Mouse (Mus musculus) hindbrain, embryonic 11.5 days (tissue): Measurements from ENCODE around the gene Tra2a. TPM values are rescaled to one million over a fixed set of nuclear protein-coding genes. Genes with fewer than 3 reads are reported as not detected.

ENCODE experiments used
- ATAC-seq: fragments of 200-750 bp; cut with Nextera tagmentation; 2 replicates; pipeline ENCODE4 v1.8.0; 2017; ENCODE audit warnings: mild to moderate bottlenecking, moderate TSS enrichment, moderate library complexity; ENCODE audit not compliant: low FRiP score
- DNase-seq: peaks from one replicate; pipeline ENCODE4 v3.0.0-alpha.2; 2015; ENCODE audit warnings: low spot score
- H3K27ac ChIP-seq: fragments of 300-500 bp; sonication (generic); 2 replicates; pipeline ENCODE4 v1.5.1; 2014; ENCODE audit warnings: mild to moderate bottlenecking, low read depth, low read length
- H3K27me3 ChIP-seq: fragments of 300-500 bp; sonication (generic); 2 replicates; pipeline ENCODE4 v1.6.1; 2014; ENCODE audit warnings: mild to moderate bottlenecking, low read length, moderate library complexity, mixed read lengths; ENCODE audit not compliant: control insufficient read depth, insufficient read depth
- H3K36me3 ChIP-seq: fragments of 300-500 bp; sonication (generic); 2 replicates; pipeline ENCODE4 v1.6.1; 2014; ENCODE audit warnings: mild to moderate bottlenecking, low read length, moderate library complexity, mixed read lengths; ENCODE audit not compliant: control insufficient read depth, insufficient read depth
- H3K4me1 ChIP-seq: fragments of 300-500 bp; sonication (generic); replicated peaks from 2 replicates; pipeline ENCODE4 v1.6.1; 2014; ENCODE audit warnings: low read length, mixed read lengths; ENCODE audit not compliant: control insufficient read depth, insufficient read depth
- H3K4me2 ChIP-seq: fragments of 300-500 bp; sonication (generic); replicated peaks from 2 replicates; pipeline ENCODE4 v1.6.1; 2014; ENCODE audit warnings: mild to moderate bottlenecking, low read depth, low read length
- H3K4me3 ChIP-seq: fragments of 300-500 bp; sonication (generic); 2 replicates; pipeline ENCODE4 v1.5.1; 2014; ENCODE audit warnings: low read depth, low read length
- H3K9ac ChIP-seq: fragments of 300-500 bp; sonication (generic); 2 replicates; pipeline ENCODE4 v1.6.1; 2014; ENCODE audit warnings: low read depth, low read length
- H3K9me3 ChIP-seq: fragments of 300-500 bp; sonication (generic); 2 replicates; pipeline ENCODE4 v1.6.1; 2016; ENCODE audit warnings: low read length; ENCODE audit not compliant: control insufficient read depth
- WGBS: fragments of 180-500 bp; shearing (Covaris S2); extraction: QIAGEN DNeasy Blood & Tissue Kit; methylation state at CpG from one replicate; pipeline ENCODE4 v1.1.7; 2014; 5-methylcytosine and 5-hydroxymethylcytosine counted together
- polyA plus RNA-seq: library from polyadenylated mRNA; unstranded; fragments of >200 nt; fragmentation: Nextera tagmentation; extraction: Ambion mirVana; gene quantifications from 2 replicates; pipeline ENCODE4 v1.2.1, GENCODE M21; 2014

Gene Tra2a
- polyA plus RNA-seq, 1 experiment from 2014 or later: 82.9 TPM

DNA sequence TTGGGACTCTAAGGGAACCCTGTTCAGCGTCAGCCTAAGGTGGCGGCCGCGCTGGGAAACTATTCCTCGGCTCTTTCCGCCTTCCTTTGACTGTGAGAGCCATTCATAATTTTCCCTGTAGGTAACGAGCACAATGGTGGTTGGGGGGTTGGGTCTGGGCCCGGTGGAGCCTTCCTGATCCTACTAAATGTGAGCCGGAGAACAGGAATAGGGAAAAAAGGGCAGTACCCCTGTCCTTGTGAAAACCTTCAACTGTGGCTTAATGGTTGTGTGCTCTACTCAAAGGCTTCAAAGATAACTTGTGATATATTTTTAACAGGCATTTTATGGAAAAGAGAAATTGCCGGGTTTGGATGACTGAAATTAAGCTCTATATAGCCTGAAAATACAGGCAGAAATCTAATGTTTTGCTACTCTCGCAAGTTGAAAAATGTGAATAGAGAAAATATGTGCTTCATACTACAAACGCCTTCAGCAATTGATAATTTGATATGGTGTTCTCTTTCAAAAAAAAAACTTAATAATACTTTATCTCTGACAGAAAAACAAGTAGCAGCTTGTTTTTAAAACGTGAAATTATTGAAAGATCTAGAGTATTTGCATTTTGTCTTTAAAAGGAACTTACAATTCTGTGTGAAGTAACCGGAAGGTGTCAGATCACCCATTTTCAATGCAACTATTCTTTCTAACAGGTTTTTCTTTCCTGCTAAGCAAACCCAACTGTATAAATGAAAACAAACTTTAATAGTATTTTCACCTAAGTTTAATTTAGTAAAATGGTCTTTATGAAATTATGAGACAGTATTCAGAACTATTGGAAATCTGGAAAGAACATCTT lies 47.9 kb downstream of the Tra2a start:
- no peaks in the 10 kb centered on the region for H3K27me3 ChIP-seq
- H3K9ac ChIP-seq: peak overlapping the region; percentile 98
- H3K9me3 ChIP-seq: no peaks in the 10 kb centered on the region
- H3K36me3 ChIP-seq: no peaks in the 10 kb centered on the region
- no peak for DNase-seq
- H3K27ac ChIP-seq: peak overlapping the region; percentile 99
- peak overlapping the region; percentile 99 for H3K4me3 ChIP-seq
- H3K4me1 ChIP-seq: peaks cover 4% of the 10 kb centered on the region; the same call in 1 of the 2 replicates
- WGBS: under 1% methylated on average over 14 of the region's 14 CpGs
- ATAC-seq: peak; percentile 28
- H3K4me2 ChIP-seq: peak overlapping the region; percentile 67

DNA sequence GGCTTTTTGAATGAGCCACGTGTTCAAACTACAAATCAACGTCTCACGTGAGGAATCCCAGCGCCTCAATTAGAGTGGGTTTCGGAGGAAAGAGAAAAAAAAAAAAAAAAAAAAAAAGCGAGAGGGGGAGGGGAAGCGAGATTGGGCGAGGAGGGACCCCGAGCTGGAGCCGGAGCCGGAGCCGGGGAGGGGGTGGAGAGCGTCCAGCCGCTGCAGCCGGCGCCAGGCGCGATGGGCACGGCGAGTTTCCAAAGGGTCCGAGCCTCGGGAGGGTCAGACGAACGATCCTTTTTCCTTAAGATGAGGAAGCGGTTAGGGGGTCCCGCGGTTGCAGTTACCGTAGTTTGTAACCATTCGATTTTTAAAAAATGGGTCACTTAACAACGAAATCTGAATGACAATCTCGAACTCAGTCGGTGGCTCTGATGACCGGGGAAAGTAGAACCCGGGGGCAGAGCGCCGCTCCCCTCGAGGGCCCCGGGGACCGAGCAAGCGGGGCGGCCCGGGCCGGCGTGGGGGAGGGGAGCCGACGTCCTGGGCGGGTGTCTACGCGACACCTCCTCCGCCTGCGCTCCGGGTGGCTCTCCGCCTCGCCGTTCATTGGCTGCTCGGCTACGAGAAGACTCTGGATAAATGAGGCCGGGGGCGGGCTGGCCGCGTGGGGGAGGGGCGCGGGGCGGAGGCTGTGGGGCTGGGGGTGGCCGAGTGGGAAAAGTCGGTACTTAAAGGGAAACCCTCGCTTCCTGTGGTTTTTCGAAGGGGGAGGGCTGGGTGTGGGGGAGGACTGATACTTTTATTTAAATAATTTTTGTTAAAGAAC lies 48.7 kb downstream of the Tra2a start, which contains the start of gene Igf2bp3:
Gene Igf2bp3 (minus strand): TSS at position 30 of the 820 bp plus-strand sequence.
- 1% methylated on average over 48 of the region's 68 CpGs for WGBS
- H3K4me2 ChIP-seq: peak within 1 kb of the TSS; percentile 67
- H3K27me3 ChIP-seq: no peaks in the 10 kb centered on the region
- no peaks in the 10 kb centered on the region for H3K9me3 ChIP-seq
- H3K4me1 ChIP-seq: peaks cover 10% of the 10 kb centered on the region; the same call in 1 of the 2 replicates
- ATAC-seq (peak; percentile 83), DNase-seq (peak; percentile 93)
- no peaks in the 10 kb centered on the region for H3K36me3 ChIP-seq
- peak within 1 kb of the TSS; percentile 99 for H3K4me3 ChIP-seq
- H3K9ac ChIP-seq: peak within 1 kb of the TSS; percentile 98
- peak within 1 kb of the TSS; percentile 99 for H3K27ac ChIP-seq

DNA sequence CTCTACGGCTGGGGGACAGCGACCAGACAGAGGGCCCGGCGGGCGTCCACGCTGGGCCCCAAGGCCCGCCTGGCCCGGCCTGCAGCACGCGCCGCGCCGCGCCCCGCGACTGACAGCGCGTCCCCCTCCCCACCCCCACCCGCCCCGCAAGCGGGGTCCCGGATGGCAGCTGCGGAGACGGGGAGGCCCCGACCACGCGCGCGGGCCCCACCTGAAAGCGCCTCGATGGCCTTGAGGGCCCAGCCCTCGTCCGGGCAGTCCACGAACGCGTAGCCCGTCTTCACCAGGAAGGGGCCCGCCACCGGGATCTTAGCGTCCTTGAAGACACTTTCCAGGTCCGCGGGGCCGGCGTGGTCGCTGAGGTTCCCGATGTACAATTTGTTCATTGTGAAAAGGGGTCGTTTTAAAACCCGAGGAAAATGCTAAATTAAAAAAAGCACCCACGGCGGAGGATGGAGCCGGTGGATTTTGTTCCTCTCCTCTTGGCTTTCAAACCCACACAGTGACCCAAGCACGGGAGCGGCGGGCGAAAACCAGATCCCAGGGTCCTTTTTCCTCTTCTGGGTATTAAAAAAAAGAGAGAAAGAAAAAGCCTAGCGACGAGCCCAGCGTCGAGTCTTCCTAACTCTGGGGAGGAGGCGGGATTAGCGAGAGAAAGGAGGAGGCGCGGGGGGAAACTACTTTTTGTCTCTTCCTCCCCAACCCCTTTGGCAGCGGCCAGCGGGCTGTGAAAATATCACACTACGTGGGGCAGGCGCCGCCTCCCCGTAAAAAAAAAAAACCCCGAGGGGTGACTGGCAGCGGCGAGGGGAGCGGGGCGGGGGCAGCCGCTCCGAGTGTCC lies 49.5 kb downstream of the Tra2a start:
- Histone ChIP-seq H3K4me3 (peak overlapping the region; percentile 99), H3K36me3 (no peaks in the 10 kb centered on the region), H3K27ac (peak overlapping the region; percentile 99), H3K9me3 (no peaks in the 10 kb centered on the region), H3K9ac (peak overlapping the region; percentile 98), H3K27me3 (no peaks in the 10 kb centered on the region), H3K4me1 (peaks cover 10% of the 10 kb centered on the region; the same call in 1 of the 2 replicates), H3K4me2 (peak overlapping the region; percentile 67)
- DNase-seq (peak; percentile 88), ATAC-seq (peak; percentile 3)
- WGBS: under 1% methylated on average over 64 of the region's 76 CpGs

DNA sequence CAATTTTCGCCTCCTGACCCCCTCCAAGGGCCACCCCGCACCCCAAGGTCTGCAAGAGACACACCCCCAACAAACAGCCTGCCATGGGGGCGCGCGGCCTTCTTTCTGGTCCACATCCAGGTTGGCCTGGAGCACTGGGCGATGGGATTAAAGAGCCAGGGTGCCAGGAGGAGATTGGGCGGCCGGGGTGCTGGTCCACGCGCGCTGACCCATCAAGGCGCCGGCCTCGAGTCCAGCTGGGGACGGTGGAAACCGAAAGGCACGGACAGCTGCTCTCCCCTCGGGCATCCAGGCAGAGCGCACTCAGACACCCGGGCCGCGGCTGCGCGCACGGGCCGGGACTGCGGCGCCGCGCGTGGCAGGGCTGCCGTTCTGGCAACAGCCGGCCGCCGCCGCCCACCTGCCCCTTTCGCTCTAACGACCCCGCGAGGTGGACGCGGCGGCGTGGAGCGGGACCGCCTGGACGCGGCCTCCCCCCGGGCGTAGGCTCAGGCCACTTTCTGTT lies 50.2 kb downstream of the Tra2a start:
- Histone ChIP-seq H3K9me3 (no peaks in the 10 kb centered on the region), H3K27me3 (no peaks in the 10 kb centered on the region), H3K4me2 (peak overlapping the region; percentile 67), H3K9ac (peak overlapping the region; percentile 98), H3K36me3 (no peaks in the 10 kb centered on the region), H3K4me1 (peaks cover 10% of the 10 kb centered on the region; the same call in 1 of the 2 replicates), H3K27ac (peak overlapping the region; percentile 99), H3K4me3 (peak overlapping the region; percentile 99)
- under 1% methylated on average over 39 of the region's 50 CpGs for WGBS
- DNase-seq (peak; percentile 65), ATAC-seq (no peak)

DNA sequence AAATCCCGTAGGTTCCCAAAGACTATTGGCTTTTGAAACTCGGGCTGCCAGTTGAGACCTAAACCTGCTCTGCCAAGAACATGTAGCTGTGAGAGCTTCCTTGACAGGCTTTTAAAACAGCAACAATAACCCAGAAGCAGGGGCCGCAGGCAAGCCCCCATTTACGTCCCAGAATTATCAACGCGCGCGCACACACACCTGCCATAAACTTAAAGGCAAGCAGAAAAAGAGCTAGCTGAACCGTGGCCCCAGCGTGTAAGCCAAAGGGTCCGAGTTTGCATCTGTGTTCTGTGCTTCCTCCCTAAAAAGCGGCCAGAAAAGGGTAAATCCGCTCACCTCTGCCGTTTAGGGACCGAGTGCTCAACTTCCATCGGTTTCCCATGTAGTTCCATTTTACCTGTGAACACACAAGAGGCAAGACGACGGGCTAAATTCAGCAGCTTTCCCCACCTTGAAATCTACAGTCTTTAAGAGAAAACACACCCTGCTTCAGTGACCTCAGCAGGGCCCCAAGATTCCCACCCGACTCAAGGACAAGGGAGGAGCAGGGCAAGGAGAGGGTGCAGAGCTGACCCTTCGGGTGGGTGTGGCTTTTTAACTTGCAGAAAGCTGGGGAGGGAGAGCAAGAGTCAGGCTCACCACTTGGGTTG lies 50.8 kb downstream of the Tra2a start:
- ATAC-seq: no peak
- Histone ChIP-seq H3K27me3 (no peaks in the 10 kb centered on the region), H3K9ac (peak overlapping the region; percentile 98), H3K4me3 (peak overlapping the region; percentile 99), H3K4me1 (peaks cover 10% of the 10 kb centered on the region; the same call in 1 of the 2 replicates), H3K9me3 (no peaks in the 10 kb centered on the region), H3K4me2 (peak overlapping the region; percentile 67), H3K36me3 (no peaks in the 10 kb centered on the region), H3K27ac (peak overlapping the region; percentile 99)
- DNase-seq: peak; percentile 42
- 4% methylated on average over 20 of the region's 20 CpGs for WGBS

DNA sequence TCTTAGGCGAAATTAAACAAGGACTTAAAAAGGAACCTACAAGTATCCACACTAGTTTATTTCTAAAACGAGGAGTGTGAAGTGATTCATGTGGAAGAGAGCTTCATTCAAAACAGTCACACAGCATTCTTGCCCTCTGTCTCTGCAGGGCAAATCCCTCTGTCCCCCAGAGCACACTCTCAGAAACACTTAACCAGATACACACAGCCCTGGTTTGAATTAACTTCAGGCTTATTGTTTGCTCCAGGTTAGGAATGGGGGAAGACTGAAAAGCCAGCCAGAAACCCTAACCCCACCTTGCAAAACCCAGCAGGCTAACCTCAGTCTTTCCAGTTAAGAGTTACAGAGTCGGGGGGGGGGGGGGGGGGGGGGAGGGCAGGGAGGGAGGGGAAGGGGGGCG lies 51.7 kb downstream of the Tra2a start:
- DNase-seq: no peak
- Histone ChIP-seq H3K4me3 (peak overlapping the region; percentile 99), H3K36me3 (no peaks in the 10 kb centered on the region), H3K27me3 (no peaks in the 10 kb centered on the region), H3K9ac (no peak overlapping the region), H3K4me1 (peaks cover 10% of the 10 kb centered on the region; the same call in 1 of the 2 replicates), H3K27ac (no peak overlapping the region), H3K4me2 (peak overlapping the region; percentile 67), H3K9me3 (no peaks in the 10 kb centered on the region)
- 14% methylated on average over 2 of the region's 4 CpGs for WGBS
- no peak for ATAC-seq

DNA sequence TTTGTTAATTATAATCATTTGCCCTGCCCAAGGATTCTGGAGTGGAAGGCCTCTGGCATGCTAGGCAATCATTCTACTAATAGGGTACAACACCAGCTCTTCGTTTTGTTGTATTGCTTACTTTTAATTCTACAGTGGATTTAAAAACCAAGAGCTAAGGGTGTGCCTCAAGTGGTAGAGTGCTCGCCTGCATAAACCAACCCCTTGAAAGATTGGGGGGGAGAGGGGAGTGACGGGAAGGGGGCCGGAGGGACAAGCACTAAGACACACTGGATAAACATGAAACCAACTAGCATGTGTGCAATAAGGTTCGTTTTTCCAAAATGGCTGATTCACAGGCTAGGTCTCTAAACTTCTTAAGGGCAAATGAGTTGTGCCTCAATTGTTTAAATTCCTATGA lies 52.2 kb downstream of the Tra2a start:
- Histone ChIP-seq H3K27me3 (no peaks in the 10 kb centered on the region), H3K4me1 (peaks cover 10% of the 10 kb centered on the region; the same call in 1 of the 2 replicates), H3K9me3 (no peaks in the 10 kb centered on the region), H3K4me3 (0 out of 2 replicates have a peak overlapping the region, but pooled peaks have one; percentile 13), H3K4me2 (peak overlapping the region; percentile 29; the same call in 1 of the 2 replicates), H3K27ac (peak overlapping the region; percentile 24; the same call in 1 of the 2 replicates), H3K36me3 (no peaks in the 10 kb centered on the region), H3K9ac (peak overlapping the region; percentile 37; the same call in 1 of the 2 replicates)
- no peak for DNase-seq
- 31% methylated on average over 5 of the region's 5 CpGs for WGBS
- no peak for ATAC-seq
